Mouse (Mus musculus) CD4-positive helper T cell, adult 2 months (primary cell): ENCODE measurements around the gene Prom2.

ENCODE experiments used
- DNase-seq: peaks from one replicate; pipeline ENCODE4 v3.0.0-alpha.2; 2012; ENCODE audit warnings: low read depth, missing footprints, low spot score

The Prom2 gene

GRCm38 (mm10) chr2:127523950-127524729, 17.1 kb downstream of the Prom2 start:
- no peak for DNase-seq

- no peak for DNase-seq
Observed at GRCm38 (mm10) chr2:127522006-127522441, 19.2 kb downstream of the Prom2 start, which contains the start of gene Kcnip3. Gene Kcnip3 (minus strand): TSS chr2:127522094.

- DNase-seq = no peak
Observed at GRCm38 (mm10) chr2:127521172-127522005, 19.9 kb downstream of the Prom2 start.

DNA sequence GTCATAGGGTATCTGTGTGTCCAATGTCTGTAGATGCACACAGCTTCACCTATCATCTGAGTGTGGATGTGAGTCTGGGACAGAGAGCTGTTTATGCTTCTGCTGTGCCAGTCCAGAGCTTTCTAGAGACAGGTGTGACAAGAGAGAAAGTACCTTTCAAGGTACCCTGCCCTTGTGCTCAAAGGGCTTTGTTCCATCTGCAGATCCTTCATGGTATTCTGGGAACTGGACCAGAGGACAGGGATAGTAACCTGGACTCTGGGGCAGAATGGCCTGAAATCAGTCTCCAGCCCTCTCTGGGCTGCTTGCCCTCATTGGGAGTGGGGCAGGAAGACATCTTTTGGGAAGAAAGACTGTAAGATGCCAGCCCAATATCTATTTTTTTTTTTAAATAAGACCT, 21.1 kb downstream of the Prom2 start:
- no peak for DNase-seq

- no peak for DNase-seq
Observed at GRCm38 (mm10) chr2:127519308-127519707, 22.0 kb downstream of the Prom2 start.

DNA sequence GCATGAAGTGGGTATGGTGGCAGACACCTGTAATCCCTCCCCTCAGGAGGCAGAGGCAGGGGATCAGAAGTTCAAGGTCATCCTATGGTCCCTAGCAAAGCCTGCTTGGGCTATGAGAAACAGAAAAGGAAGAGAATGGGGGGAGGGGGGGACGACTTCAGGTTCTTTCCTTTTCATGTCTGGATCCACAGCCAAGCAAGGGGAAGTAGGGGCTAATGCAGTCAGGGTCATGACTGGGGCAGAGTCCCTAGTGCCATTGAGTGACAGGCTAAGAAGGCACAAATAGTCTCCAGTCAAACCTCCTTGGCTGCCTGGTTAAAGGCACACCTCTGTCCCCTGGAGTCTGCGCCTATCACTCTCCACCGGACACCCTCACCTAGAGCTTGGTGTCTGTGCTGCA, 22.4 kb downstream of the Prom2 start:
- no peak for DNase-seq

- no peak for DNase-seq
Observed at GRCm38 (mm10) chr2:127518273-127518672, 23.0 kb downstream of the Prom2 start.

- DNase-seq = no peak
Observed at GRCm38 (mm10) chr2:127517081-127517480, 24.2 kb downstream of the Prom2 start.

DNA sequence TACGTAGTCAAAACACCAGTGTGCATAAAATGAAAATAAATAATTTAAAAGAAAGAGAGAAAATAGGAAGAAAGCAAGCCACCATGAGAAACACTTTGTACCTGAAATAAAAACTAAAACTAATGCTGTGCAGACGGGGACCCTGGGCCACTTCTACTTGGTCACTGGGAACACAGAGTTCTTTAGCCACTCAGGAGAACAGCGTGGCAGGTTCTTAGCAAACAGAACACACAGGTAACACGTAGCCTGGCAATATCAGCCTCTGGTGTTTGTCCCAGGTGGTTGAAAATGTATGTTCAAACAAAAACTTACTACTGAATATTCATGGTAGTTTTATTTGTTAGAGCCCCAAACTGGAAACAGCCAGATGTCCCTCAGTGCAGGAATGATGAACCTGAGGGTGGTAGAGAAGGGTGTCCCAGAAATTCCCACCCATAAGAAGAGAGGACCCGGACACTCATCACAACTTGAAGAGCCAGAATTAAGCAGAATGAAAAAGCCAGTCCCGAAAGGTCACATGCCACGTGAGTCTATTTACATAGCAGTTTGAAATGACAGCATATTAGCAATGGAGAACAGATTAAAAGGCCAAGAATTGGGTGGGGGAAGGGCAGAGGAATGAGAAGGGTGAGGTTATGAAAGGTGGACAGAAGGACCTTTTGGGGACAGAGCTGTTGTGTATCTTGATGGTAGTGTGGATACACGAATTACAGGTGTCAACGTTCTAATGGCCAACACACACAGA, 26.7 kb downstream of the Prom2 start:
- no peak for DNase-seq

DNA sequence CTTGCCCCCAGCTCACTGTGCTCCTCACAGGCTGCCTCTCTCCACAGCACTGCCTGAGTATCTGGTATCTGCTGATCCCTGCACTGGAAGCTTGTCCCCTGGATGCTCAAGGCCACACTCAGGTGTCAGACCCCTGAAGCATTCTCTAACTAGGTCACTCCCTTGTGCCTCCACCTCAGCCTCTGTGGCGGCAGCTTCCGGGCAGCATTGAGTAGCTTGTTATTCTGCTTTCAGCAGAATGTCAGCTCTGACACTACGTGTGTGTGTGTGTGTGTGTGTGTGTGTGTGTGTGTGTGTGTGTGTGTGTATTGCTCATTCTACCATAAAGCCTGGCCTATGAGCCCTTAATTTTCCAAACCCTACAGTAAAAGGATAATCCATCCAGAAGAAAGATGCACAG, 28.0 kb downstream of the Prom2 start:
- peak; percentile 11 for DNase-seq

- DNase-seq = no peak
Observed at GRCm38 (mm10) chr2:127511426-127511825, 29.8 kb downstream of the Prom2 start.

DNA sequence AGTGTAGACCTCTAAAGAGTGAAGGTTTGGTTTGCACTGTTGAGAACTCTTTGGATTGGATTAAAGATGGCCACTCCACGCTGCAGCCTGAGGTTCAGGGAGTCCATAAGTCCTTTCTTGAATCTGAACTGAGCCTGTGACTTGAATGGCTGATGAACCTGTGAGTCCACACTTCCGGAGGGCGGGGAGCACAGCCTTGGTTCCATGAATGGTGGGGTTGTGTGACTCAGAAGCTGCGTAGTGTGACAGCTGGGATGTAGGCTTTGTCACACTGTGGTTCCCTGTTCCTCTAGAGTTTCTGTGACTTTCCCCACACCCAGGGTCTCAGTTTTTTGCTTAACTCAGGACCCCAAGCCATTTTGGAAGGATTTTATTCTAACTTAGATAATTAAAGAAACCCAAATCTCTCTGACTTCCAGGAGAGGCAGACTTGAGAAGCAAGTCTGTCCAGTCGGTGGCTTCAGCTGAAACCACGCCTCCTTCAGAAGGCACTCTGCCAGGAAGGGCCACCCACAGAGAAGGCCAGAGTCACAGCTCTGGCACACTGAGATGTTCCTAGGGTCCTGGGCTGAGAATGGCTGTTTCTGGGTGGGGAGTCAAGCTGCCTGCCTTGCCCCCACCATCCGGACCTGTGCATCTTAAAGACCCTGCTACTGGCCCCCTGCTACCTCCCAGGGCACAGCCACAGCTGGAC, 33.2 kb downstream of the Prom2 start:
- DNase-seq = no peak

DNA sequence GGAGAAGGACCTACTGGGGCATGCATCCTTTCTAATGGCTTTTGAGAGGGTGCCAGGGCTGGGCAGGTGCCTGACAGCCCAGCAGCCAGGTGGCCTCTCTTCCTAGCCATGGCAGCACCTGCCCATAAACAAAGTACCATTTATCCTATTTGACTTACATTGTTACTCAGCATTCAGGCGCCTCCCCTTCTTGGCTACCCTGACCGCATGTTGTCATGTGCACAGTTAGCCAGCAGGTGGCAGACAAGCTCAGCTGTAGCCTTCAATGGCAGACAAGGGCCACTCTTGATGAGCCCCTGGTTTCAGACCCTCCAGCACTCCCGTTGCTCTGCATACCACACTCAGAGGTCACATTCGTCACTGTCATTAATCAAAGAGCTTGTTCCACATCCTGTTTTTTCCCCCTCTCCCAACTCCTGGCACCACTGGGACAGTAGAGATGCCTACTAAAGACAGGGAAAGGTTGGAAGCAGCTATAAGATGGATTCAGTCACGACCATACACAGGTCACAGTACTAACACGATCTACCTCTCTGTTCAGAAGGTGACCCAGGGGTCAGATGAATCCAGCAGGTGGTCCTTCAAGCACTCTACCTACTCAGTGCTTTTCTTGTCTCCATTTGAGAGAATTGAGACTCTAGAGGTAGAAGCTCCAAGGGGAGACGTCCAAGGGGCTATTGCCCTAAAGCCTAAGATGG, 34.0 kb downstream of the Prom2 start:
- DNase-seq = peak; percentile 58

GRCm38 (mm10) chr2:127506131-127506632, 35.1 kb downstream of the Prom2 start:
- no peak for DNase-seq

DNA sequence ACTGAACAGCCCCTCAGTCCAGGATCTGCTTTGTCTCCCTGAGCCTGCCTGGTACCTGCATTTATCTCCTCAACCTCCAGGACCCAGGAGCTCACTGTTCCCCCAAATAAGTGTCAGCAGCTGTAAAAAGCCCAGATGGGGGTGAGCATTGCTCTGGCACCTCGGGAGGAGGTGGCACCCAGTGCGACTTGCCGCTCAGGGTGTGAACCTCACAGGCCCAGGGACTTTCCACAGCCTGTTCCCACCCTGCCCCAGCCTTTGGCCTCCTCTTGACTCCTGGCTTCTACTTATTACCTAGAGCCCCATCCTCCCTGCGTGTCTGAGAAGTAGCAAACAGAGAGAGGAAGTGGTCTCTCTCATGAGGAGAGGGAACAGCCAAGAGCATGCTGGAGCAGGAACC, 36.1 kb downstream of the Prom2 start:
- no peak for DNase-seq

DNA sequence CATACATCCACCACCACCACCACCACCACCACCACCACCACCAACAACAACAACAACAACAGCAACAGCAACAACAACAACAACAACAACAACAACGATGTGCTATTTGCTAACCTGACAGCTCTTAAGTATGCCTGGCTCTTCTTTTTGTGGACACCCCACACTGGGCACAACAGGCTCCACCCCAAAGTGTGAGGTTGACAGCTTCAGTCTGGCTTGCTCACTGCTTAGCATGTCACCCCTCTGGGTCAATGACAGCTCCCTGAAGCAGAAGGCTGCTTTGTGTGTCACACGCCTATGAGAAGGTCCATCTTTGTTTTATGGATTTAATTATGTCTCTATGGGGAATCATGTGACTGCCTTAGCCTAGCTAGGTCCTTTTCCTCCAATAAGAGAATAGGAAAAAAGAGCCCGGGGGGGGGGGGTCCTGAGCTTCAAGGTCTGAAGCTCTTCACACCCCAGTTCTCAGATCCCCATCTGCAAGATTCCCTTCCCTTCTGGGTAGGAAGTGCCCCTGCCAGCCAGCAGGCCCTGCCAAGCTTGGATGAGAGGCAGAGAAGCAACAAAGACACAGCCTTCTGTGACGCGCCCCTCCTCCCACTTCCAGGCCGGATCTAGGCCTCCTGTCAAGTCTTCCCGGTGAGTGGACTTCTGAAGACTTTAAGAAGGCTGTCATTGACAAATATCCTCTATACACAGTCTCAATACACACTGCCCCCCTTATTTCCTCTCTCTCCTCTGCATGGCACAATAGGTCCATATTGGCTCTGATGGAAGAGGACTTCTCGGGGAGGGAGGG, 37.3 kb downstream of the Prom2 start:
- DNase-seq = no peak

- peak; percentile 51 for DNase-seq
Observed at GRCm38 (mm10) chr2:127501061-127501460, 40.2 kb downstream of the Prom2 start.

- DNase-seq = no peak
Observed at GRCm38 (mm10) chr2:127498750-127499149, 42.5 kb downstream of the Prom2 start.

DNA sequence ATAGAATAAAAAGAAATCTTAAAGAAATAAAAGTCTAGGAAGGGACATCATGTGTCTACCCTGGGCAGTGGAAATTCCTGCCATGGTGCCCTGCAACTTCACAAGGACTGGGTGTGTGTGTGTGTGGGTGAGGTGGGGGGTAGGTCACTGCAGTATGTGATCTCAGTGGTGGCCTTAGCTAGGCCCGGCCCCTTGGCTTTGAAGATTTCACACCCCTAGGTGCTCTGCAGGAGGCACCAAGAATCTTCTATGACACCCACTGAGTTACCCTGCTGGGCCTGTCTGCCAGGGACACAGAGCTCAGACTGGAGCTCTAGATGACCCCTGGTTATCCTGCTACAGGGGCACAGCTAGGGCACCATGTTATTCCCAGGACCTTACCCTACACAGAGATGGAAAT, 44.9 kb downstream of the Prom2 start:
- DNase-seq = no peak
